Mouse (Mus musculus) brain, embryonic 14.5 days (tissue): ENCODE results near the gene Kif26b.

Experiments
- CTCF ChIP-seq: fragments of 200-500 bp; IDR thresholded peaks from 2 replicates; pipeline ENCODE4 v1.5.1; 2012; ENCODE audit warnings: inconsistent platforms, mild to moderate bottlenecking, moderate library complexity, borderline replicate concordance; ENCODE audit not compliant: insufficient read depth, insufficient read length; ENCODE audit errors: extremely low read depth
- POLR2A ChIP-seq: fragments of 200-500 bp; IDR thresholded peaks from 2 replicates; pipeline ENCODE4 v1.6.1; 2012; ENCODE audit warnings: mild to moderate bottlenecking, inconsistent platforms, borderline replicate concordance; ENCODE audit not compliant: poor library complexity, insufficient read depth, insufficient read length, severe bottlenecking; ENCODE audit errors: extremely low read depth

DNA sequence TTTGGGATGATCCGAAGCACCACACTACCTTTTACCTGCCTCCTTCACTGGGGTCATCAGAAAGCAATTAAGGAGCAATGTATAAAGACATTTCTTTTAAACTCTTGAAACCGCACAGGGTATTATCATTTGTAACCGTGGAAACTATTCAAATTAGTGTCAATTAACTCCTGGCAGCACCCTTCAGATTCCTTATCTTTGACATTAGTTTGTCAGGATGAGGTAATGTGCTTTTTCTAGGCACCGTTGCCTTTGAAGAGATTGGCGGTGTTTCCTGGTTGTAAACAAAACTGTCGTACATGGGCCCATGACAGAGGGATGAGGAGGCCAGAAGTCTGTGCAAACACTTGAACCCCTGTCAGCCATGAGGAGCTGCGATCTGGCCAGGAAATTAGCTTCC lies 102.9 kb downstream of the Kif26b start:
- no peak for TF ChIP-seq CTCF
- no peak for TF ChIP-seq POLR2A
